Mouse (Mus musculus): ENCODE measurements around the gene Fxyd6.

Gene Fxyd6

DNA sequence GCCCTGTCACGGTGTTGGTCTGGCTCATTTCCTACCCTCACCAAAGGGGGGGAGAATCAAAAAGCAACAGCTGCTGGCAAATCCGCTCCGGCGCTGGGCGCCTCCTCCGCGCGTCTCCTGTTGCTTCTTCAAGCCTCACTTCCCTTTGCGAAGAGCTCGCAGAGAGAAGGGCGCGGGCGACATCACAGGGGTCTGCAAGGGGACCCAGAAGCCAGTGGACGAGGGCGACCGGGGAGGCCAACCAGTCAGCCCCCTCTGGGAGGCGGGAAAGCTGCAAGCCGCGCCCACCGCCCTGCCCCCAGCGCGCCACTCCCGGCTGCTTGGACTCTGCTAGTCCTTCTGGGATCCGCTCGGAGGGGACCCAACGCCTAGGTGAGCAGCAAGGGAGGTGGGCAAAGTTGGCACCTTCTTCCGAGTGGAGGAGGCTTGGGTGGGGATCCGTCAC, at the start of gene Fxyd6:
Gene Fxyd6 (plus strand): TSS at position 69 of the 445 bp plus-strand sequence.
- DNase-seq: peak; percentile 40 to 69

DNA sequence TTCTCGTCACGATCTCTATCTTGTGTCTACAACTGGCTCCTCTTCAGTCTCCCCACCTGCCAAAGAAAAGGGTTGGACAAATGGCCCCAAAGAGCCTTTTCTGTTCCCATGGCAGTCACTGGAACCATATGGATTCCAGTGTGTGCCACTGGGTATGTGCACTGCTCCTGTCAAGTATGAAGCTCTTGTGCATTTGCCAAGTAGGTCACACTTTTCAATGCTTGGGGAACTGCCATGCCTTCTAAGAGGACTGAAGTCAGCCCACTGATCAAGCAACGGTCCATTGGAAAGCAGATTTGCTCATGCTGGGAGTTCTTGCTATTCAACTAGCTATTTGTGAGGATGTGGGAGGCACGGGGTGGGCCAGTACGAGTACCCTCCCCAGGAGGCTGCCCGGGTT, 48.5 kb upstream of the Fxyd6 start:
- DNase-seq: no peak

DNA sequence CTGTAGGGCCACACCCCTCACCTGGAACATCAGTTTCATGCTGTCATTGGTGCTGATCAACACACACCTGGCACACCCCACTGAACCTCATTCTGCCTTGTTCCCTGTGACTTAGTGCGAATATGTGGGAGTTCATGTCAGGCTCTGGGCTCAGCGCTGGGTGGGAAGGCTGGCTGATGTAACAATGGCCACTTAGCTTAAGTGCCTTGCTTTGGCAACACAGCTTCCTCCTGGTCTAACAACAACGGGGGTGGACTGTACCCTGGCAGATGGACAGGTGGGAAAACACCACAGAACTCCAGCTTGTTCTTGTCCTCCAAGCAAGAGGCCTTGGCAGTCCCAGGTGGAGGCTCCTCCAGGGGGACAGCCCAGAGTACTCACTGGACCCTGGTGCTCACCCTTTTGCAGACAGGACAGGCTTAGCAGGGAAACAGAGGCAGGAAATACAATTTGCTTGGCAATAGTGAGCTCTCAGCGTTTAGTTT, 48.0 kb upstream of the Fxyd6 start:
- DNase-seq: no peak

DNA sequence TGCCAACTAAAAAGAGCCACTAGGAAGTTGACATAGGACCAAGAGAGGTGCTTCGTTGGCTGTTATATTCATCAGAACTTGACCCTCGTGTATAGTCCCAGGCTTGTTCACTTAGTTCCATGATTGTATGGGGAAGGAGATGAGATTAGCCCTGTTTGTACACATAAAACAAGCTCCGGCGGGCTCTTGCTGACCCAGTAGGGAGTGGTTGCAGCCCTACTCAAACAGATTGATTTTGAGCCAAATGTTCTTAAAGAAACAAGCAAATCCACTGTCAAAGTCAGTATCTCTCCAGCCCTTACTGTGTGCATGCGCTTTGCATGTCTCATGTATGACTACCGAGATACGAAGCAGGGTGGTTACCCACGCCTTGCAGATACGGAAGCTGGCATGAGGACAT, 43.6 kb upstream of the Fxyd6 start:
- no peak for DNase-seq

DNA sequence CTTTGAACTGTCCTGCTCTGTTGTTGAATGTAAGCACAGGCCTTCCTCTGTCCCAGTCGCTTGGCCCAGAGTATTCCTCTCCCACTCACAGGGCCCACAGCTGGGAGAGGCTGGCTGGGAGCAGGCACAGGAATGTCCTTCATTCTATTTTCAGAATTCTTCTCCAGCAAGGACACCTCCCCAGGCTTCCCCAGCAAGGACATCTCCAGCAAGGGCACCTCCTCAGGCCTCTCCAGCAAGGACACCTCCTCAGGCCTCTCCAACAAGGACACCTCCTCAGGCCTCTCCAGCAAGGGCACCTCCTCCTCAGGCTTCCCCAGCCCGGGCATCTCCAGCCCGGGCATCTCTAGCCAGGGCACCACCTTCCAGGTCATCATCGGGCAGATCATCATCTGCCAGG, 41.7 kb upstream of the Fxyd6 start:
- no peak for DNase-seq

DNA sequence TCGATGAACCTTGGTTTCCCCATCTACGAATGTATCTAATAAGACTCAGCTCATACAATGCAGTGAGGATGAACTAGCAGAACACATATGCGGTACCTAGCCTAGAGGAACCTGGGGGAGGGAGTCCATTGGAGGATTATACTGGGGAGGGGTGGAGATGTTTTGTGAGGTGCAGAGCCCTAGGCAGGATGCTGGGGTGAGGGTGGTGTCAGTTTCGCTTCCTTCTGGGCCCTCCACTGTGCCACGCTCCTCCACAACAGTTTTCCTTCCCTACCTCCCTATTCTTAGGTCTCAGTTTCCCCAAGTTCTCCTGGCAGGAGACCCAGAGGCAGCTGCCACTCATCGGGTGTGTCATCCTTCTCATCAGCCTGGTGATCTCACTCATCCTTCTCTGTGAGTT, 40.4 kb upstream of the Fxyd6 start:
- no peak for DNase-seq

DNA sequence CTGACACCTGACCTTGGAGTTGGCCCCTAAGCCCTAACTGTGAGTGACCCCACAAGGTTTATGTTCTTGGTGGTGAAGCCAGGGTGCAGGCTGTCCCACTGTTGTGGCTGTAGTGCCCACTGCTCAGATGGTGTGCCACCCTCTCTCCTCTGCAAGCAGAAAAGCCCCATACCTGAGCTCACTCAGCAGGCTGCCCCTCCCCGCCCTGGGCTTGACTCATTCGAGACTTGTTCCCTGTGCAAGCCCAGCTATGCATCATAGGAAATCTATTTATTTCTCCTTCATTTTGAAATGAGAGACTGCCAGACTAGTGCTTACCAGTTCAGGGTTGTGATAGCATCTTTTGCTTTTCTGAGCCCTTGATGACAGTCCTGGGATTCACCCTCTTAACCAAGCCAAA, 32.6 kb upstream of the Fxyd6 start:
- no peak for DNase-seq

DNA sequence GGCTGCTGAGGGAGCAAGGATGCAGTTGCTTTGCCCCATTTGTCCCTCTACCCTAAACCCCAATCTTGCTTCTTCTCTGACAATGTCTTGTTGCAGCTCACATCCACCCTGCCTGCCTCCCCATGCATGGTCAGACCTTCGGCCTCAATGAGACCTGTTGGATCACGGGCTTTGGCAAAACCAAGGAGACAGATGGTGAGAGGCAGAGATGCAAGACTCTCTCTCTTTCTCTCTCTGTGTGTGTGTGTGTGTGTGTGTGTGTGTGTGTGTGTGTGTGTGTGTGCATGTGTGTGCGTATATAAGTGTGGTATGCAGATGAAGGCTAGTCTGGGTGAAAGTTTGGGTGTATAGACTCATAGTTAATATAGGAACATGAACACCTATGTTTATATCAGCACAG, 26.9 kb upstream of the Fxyd6 start:
- no peak for DNase-seq

DNA sequence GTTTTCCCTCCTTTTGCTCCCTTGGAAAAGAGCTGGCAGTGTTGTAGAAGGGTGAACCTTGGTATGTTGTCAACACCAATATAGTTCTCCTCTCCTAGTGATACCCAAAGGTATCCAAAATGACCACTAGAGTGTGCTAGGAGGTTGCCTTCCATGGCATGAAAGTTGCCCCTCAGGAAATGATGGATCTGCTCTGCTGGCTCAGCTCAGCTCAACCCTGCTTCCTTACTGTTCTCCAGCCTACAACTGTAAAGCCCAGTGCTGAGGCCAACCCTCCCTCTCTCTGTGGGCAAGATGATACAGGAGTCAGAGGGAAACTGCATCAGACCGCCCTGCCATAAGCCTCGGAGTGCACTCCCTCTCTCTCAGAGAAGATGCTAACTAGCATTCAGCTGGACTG, 24.5 kb upstream of the Fxyd6 start:
- DNase-seq: peak; percentile 42 to 46

DNA sequence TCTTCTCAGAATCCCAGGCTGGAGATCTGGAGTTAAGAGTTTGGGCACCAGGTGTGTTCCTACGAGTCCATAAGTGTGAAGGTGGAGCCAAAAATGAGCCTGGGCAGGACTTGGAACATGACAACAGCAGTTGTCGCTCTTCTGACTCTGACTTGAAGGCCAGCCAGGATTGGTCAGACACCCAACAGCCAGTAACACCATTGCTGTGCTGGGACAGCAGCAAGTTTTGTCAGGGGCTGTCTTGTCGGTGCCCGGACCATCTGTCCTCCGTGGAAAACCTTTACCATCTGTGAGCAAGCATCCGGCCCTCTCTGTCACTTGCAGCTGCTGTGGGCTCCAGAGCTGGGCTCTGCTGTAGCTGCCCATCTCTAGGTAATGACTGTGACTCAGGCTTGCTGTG, 23.7 kb upstream of the Fxyd6 start:
- no peak for DNase-seq

DNA sequence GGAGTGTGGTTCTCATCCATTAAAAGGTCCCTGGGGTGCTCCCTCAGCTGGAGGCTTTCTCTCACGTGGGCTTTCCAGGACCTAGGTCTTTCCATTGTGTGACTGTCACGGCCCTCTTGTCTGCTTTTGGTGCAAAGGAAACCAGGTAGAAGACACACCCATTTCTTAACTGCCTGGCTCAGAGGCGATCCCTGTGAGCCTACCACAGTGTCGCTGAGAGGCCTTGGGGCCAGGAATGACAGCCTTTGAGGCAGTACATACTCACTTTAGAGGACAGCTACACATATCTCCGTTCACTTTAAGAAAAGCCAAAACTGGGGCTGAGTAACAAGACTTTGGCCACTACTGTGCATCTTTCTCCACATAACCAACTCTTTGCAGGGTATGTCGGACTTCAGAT, 21.4 kb upstream of the Fxyd6 start:
- no peak for DNase-seq

DNA sequence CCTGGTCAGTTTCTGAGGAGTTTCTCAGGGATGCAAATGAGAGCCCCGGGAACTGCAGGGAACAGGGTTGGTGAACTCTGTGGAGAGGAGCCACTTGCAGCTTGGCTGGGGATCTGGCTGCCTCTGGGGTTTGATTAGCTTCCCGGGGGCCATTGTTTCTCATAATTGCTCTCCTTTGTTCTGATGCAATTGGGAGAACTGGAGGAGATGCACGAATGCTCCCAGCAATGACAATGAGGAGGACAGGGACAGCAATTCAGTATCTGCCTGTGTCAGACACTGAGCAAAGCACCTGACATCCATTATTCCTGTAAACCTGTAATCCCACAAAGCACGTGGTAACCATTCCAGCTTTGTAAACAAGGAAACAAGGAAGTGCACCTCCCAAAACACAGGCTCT, 20.8 kb upstream of the Fxyd6 start:
- DNase-seq: no peak

DNA sequence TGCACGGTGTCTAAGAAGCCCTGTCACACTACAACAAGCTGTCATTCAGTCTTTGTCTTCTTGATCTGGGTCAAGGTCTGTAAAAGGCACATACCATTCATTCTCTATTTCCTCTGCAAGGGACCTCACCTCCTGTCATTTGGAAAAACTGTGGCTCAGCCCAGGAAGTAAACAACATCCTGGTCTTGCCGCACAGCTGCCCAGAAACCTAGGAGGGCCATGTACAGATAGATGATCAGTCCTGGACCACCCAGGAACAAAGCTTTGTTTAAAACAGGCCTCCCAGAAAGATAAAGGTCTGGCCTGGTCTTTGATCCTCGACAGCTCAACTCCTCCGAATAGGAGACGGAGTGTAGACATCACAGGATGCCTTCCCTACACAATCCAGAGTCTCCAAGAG, 20.1 kb upstream of the Fxyd6 start:
- DNase-seq: no peak

DNA sequence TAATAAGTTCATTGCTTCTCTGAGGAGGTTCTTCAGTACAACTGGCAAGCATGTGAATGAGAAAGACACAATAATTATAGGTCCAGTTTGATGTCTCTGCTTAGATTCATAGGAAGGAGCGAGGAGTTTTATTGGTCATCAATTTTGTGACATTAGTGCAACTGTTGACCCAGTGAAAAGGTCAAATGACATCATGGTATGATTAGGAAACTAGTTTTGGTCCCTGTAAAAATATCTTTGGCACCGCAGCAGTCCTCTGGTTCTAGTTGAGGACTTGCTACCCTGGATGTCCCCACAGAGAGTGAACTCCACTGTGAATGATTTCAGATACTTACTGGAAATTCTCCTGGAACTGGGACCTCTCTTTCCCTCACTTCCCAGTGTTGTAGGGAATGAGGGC, 14.8 kb upstream of the Fxyd6 start:
- no peak for DNase-seq

DNA sequence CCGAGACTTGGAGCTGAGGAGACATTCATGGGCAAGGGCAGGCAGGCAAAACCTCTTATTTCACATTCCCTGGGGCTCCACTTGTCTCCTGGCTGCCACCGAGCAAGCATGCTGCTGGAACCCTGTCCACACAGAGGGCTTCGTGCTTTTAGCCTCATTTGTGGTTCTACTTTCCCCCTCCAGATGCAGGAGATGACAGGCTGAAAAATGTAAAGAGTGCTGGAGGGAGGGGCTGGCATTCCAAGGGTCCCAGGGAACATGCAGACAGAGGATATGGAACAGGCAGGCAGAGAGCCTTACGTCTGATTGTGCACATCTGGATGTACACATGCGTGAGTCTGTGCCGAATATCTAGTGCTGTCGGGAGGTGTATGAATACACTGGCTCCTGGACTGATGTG, 11.6 kb upstream of the Fxyd6 start:
- no peak for DNase-seq

DNA sequence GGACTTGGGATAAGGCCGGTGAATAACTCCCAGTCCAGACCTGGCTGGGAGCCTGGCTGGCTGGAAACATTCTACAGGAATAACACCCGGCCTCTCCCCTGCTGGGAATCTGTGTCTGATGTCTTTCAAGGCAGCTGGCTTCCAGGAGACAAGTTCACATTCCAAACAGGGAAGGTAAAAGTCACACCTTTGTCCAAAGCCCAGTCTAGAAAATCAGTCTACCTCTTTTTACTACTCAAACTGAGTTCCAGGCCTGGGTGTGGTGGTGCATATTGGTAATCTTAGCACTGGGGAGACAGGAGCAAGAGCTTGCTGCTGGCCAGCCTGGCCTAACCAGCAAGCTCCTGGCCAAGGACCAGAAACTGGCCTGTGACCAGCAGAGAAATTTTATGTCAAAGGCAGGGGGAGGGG, 7.9 kb upstream of the Fxyd6 start:
- DNase-seq: no peak

DNA sequence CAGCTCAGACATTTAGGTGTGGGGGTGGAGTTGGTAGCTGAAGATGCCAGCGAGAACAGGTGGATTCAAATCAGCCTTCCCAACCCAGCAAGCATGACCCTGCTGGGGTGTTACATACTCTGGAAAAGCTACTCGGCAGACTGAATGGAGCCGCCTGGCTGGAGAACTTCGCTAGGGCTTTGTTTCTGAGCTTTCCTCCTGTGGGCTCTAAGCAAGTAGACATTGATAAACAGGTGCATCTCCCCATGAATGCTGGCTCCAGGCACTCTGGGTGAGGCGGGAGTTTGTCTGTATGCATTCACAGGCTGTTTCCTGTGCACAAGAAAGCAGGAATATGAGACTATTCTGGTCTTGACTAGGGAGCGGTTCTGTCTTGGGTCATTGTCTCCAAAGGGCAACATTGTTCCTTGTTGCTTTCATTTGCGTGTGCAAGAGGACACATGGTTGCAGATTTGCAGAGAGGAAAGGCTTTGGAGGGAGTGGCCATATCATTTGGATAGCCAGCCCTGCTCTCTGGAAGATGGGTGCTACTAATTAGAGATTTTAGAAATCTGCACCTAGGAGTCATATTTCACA, 6.3 kb upstream of the Fxyd6 start:
- DNase-seq: no peak

DNA sequence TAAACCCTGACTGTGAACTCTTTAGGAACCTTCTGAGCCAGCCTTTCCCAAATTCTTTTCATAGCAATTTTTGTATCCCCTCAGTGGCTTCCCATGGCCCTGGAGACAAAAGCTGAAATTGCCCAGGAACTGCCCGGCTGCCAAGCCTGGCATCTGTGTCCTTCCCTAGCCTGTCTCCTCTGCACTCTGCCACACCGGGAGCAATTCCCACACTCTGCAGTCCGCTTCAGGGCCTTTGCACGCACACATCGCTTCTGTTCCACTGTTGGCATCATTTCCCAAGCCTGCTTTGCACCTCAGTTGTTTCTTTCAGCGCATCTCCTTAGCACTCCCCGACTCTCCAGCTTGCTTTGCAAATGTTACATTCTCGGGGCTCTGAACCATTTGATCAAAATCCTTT, 2.3 kb upstream of the Fxyd6 start:
- DNase-seq: no peak

DNA sequence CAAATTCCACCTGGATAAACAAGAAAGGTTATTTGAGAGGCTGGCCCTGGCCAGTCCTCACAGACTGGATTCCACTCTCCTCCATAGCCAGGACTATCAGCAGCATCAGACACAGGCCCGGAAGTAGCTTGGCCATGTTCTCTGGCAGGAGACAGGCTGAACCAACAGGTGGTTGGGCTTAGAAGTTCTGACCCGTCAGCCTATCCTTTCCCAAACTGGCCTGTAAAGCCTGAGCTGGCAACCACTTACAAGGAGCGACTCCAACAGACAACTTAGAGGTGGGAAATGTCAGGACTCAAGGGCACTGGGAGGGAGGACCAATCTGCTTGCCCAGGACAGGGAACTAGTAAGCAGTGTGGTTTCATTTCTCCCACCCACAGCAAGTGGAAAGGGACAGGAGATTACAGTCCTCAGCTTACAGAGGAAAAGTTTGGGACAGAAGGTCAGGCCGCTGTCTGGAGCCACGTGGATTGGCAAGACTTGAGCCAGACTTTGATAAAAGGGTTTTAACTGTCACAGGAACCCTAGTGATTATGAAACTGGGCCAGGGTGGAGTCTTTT, 1.6 kb upstream of the Fxyd6 start:
- DNase-seq: peak in 1 of 2 experiments; percentile 29

DNA sequence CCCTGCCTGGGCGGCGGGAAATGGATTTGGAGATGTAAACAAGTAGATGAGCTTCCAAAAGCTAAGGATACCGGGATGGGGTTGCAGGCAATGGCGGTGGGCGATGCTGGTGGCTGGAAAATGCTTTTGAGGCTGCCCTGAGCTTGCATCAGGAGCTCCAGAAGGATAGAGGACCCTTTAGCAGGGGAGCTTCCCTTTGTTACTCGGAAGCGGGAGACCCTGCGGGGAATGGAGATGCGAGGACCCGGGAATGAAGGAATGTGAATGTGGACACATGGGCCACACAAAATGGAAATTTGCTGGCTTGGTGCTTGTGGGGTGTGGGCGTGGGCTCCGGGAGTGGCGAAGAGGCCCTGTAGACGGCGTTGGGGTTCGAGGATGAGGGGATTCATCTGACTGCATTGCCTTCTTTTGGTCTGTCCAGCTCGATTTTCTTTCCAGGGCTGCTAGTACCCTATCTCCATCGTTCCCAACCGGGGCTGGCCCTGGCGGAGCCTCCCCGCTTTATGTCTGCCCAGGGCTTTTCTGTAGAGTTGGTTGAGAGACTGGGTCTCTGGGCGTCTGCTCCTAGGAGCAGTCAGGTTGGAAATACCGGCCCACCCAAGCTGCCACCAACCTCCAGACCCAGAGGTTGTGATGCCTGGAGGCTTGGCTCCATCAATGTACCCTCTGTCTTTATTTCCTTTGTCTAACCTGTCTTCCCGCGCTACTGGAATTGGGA, 791 bp downstream of the Fxyd6 start:
- DNase-seq: peak in 1 of 2 experiments; percentile 11

DNA sequence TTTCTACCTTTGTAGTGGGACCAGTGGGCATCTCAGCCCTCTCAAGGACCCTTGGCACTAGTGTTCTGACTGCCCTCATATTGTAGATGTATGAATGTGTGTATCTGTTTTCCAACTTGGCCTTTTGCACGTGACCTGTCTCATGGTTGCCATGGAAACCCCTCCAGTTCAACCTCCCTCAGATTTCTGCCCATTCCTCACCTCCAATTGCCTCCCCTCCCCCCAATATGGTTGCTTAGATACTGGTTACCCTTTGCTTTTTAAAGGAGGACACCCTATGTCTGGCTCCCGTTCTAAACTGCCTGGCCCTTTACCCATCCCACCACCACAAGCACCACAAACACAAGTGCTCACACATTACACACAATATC, 1.3 kb downstream of the Fxyd6 start:
- no peak for DNase-seq

DNA sequence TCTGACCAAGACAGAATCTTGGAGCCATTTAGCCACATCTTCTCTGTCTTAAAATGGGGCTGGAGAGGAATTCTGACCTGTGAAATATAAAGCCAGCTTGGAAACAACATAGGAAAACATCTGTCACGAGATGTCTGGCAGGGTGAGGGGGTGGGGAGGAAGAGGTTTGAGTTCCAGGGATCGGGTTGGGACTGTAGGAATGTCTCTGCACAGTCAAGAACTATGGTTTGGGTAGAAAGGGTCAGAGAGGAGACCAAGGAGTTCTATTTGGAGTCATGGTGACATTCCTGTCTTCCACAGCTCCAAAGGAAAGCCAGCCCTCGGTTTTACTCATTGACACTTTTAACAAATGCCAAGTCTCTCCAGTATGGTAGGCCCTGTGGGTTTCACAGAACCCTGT, 3.9 kb downstream of the Fxyd6 start:
- DNase-seq: peak in 1 of 2 experiments; percentile 22

DNA sequence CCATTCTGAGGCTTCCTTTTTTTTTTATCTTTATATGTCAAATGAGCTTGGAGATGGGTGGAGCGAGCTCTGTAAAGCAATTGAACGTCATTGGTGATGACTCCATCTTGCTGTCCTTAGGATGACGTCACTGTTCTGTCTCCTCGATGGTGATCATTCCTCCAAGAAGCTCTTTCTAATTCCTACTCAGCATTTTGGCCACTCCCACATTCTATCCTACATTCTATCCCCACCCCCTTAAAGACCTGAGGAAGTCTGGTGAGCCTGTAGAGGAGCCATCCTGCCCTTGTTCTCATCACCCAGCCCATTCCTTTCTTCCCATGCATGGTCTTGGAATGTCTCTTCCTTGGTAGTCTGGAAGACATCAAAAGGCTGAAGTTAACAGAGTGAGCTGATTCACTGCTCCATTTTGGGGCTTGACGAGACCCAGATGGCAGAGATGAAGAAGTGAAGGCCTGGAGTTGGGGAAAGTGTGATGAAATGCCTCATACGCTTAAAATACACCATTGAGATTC, 5.1 kb downstream of the Fxyd6 start:
- DNase-seq: no peak

DNA sequence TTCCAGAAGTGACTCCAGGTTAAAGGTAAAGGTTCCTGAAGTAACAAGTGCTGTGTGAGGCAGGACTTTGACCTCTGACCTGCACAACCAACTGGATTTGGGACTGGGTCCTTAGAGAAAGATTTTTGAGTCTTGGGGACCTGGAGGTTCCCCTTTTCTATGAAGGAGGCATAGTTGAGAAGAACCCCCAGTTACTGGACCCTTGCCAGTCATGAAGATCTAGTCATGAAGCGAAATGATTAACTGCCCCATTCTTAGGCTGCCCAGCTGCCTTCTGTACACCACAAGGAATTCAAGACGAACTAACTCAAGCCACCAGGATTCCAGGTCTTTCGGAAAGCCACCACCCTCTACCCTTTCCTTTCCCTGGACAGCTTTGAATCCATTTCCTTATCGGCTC, 6.4 kb downstream of the Fxyd6 start:
- DNase-seq: peak in 1 of 2 experiments; percentile 45
